Mouse (Mus musculus): Measurements from ENCODE around the gene A3galt2. TPM values are rescaled to one million over a fixed set of nuclear protein-coding genes. Genes with fewer than 3 reads are reported as not detected.

Gene A3galt2
- polyA plus RNA-seq, 1 experiment from 2014 or later: 0.02 TPM

- Histone ChIP-seq H3K27ac (ENCODE audit: low read length) (no peak overlapping the region), H3K9me3 (replicated peaks; ENCODE audit: control insufficient read depth, low read length) (no peaks in the 10 kb centered on the region), H3K4me1 (ENCODE audit: control insufficient read depth, low read depth, low read length) (peaks cover 27% of the 10 kb centered on the region), H3K4me2 (ENCODE audit: low read depth, low read length) (no peak overlapping the region), H3K36me3 (ENCODE audit: control insufficient read depth, insufficient read depth) (no peaks in the 10 kb centered on the region), H3K9ac (ENCODE audit: low read depth, low read length) (no peak overlapping the region), H3K27me3 (ENCODE audit: control insufficient read depth, insufficient read depth, low read depth, low read length) (peaks cover 4% of the 10 kb centered on the region; the same call in 1 of the 2 replicates), H3K4me3 (ENCODE audit: low read depth, low read length) (no peak overlapping the region)
- WGBS (ENCODE audit: insufficient replicate concordance): 78% methylated on average over 6 of the region's 6 CpGs
- no peak for ATAC-seq (ENCODE audit: low read depth)
Measured at GRCm38 (mm10) chr4:128712941-128713340, 42.2 kb upstream of the A3galt2 start.

GRCm38 (mm10) chr4:128715241-128716204, 39.6 kb upstream of the A3galt2 start:
- no peak for ATAC-seq (ENCODE audit: low read depth)
- WGBS (ENCODE audit: insufficient replicate concordance): 47% methylated on average over 14 of the region's 14 CpGs
- Histone ChIP-seq H3K36me3 (ENCODE audit: control insufficient read depth, insufficient read depth) (no peaks in the 10 kb centered on the region), H3K9me3 (replicated peaks; ENCODE audit: control insufficient read depth, low read length) (no peaks in the 10 kb centered on the region), H3K9ac (ENCODE audit: low read depth, low read length) (no peak overlapping the region), H3K4me2 (ENCODE audit: low read depth, low read length) (no peak overlapping the region), H3K27me3 (ENCODE audit: control insufficient read depth, insufficient read depth, low read depth, low read length) (peaks cover 2% of the 10 kb centered on the region; the same call in 1 of the 2 replicates), H3K4me3 (ENCODE audit: low read depth, low read length) (no peak overlapping the region), H3K27ac (ENCODE audit: low read length) (no peak overlapping the region), H3K4me1 (ENCODE audit: control insufficient read depth, low read depth, low read length) (peaks cover 25% of the 10 kb centered on the region)

GRCm38 (mm10) chr4:128716279-128716678, 38.9 kb upstream of the A3galt2 start:
- H3K9ac ChIP-seq (ENCODE audit: low read depth, low read length): no peak overlapping the region
- H3K4me3 ChIP-seq (ENCODE audit: low read depth, low read length): no peak overlapping the region
- no peak overlapping the region for H3K27ac ChIP-seq (ENCODE audit: low read length)
- no peaks in the 10 kb centered on the region for H3K9me3 ChIP-seq (replicated peaks; ENCODE audit: control insufficient read depth, low read length)
- 36% methylated on average over 4 of the region's 4 CpGs for WGBS (ENCODE audit: insufficient replicate concordance)
- no peaks in the 10 kb centered on the region for H3K36me3 ChIP-seq (ENCODE audit: control insufficient read depth, insufficient read depth)
- H3K4me2 ChIP-seq (ENCODE audit: low read depth, low read length): no peak overlapping the region
- peaks cover 28% of the 10 kb centered on the region for H3K4me1 ChIP-seq (ENCODE audit: control insufficient read depth, low read depth, low read length)
- ATAC-seq (ENCODE audit: low read depth): no peak
- H3K27me3 ChIP-seq (ENCODE audit: control insufficient read depth, insufficient read depth, low read depth, low read length): no peaks in the 10 kb centered on the region

- H3K4me3 ChIP-seq (ENCODE audit: low read depth, low read length): no peak overlapping the region
- no peaks in the 10 kb centered on the region for H3K9me3 ChIP-seq (replicated peaks; ENCODE audit: control insufficient read depth, low read length)
- H3K4me2 ChIP-seq (ENCODE audit: low read depth, low read length): no peak overlapping the region
- H3K36me3 ChIP-seq (ENCODE audit: control insufficient read depth, insufficient read depth): no peaks in the 10 kb centered on the region
- 63% methylated on average over 9 of the region's 9 CpGs for WGBS (ENCODE audit: insufficient replicate concordance)
- ATAC-seq (ENCODE audit: low read depth): no peak
- no peaks in the 10 kb centered on the region for H3K27me3 ChIP-seq (ENCODE audit: control insufficient read depth, insufficient read depth, low read depth, low read length)
- peaks cover 25% of the 10 kb centered on the region for H3K4me1 ChIP-seq (ENCODE audit: control insufficient read depth, low read depth, low read length)
- H3K9ac ChIP-seq (ENCODE audit: low read depth, low read length): no peak overlapping the region
- no peak overlapping the region for H3K27ac ChIP-seq (ENCODE audit: low read length)
Measured at GRCm38 (mm10) chr4:128716731-128717130, 38.4 kb upstream of the A3galt2 start.

GRCm38 (mm10) chr4:128720110-128720509, 35.1 kb upstream of the A3galt2 start:
- ATAC-seq (ENCODE audit: low read depth): peak; percentile 65

GRCm38 (mm10) chr4:128721061-128721648, 34.0 kb upstream of the A3galt2 start:
- H3K27me3 ChIP-seq (ENCODE audit: control insufficient read depth, insufficient read depth, low read depth, low read length): no peaks in the 10 kb centered on the region
- no peak overlapping the region for H3K27ac ChIP-seq (ENCODE audit: low read length)
- H3K4me2 ChIP-seq (ENCODE audit: low read depth, low read length): no peak overlapping the region
- peaks cover 12% of the 10 kb centered on the region for H3K4me1 ChIP-seq (ENCODE audit: control insufficient read depth, low read depth, low read length)
- no peak overlapping the region for H3K9ac ChIP-seq (ENCODE audit: low read depth, low read length)
- no peak for ATAC-seq (ENCODE audit: low read depth)
- H3K4me3 ChIP-seq (ENCODE audit: low read depth, low read length): no peak overlapping the region
- H3K9me3 ChIP-seq (replicated peaks; ENCODE audit: control insufficient read depth, low read length): no peaks in the 10 kb centered on the region
- no peaks in the 10 kb centered on the region for H3K36me3 ChIP-seq (ENCODE audit: control insufficient read depth, insufficient read depth)
- 74% methylated on average over 9 of the region's 9 CpGs for WGBS (ENCODE audit: insufficient replicate concordance)

More at GRCm38 (mm10) chr4:128720110-128720509, 35.1 kb upstream of the A3galt2 start:
- H3K9ac ChIP-seq (ENCODE audit: low read depth, low read length): no peak overlapping the region
- no peaks in the 10 kb centered on the region for H3K9me3 ChIP-seq (replicated peaks; ENCODE audit: control insufficient read depth, low read length)
- no peak overlapping the region for H3K27ac ChIP-seq (ENCODE audit: low read length)
- no peaks in the 10 kb centered on the region for H3K36me3 ChIP-seq (ENCODE audit: control insufficient read depth, insufficient read depth)
- H3K4me1 ChIP-seq (ENCODE audit: control insufficient read depth, low read depth, low read length): peaks cover 21% of the 10 kb centered on the region
- H3K4me2 ChIP-seq (ENCODE audit: low read depth, low read length): no peak overlapping the region
- no peaks in the 10 kb centered on the region for H3K27me3 ChIP-seq (ENCODE audit: control insufficient read depth, insufficient read depth, low read depth, low read length)
- no peak overlapping the region for H3K4me3 ChIP-seq (ENCODE audit: low read depth, low read length)
- whole genome bisulfite sequencing (ENCODE audit: insufficient replicate concordance): 7% methylated on average over 5 of the region's 5 CpGs

GRCm38 (mm10) chr4:128721761-128722160, 33.4 kb upstream of the A3galt2 start:
- 67% methylated on average over 4 of the region's 4 CpGs for WGBS (ENCODE audit: insufficient replicate concordance)
- H3K4me1 ChIP-seq (ENCODE audit: control insufficient read depth, low read depth, low read length): peaks cover 16% of the 10 kb centered on the region
- no peak overlapping the region for H3K4me2 ChIP-seq (ENCODE audit: low read depth, low read length)
- no peak overlapping the region for H3K9ac ChIP-seq (ENCODE audit: low read depth, low read length)
- H3K27ac ChIP-seq (ENCODE audit: low read length): no peak overlapping the region
- no peaks in the 10 kb centered on the region for H3K9me3 ChIP-seq (replicated peaks; ENCODE audit: control insufficient read depth, low read length)
- no peak for ATAC-seq (ENCODE audit: low read depth)
- H3K4me3 ChIP-seq (ENCODE audit: low read depth, low read length): no peak overlapping the region
- no peaks in the 10 kb centered on the region for H3K36me3 ChIP-seq (ENCODE audit: control insufficient read depth, insufficient read depth)
- no peaks in the 10 kb centered on the region for H3K27me3 ChIP-seq (ENCODE audit: control insufficient read depth, insufficient read depth, low read depth, low read length)

- ATAC-seq (ENCODE audit: low read depth): no peak
- H3K4me1 ChIP-seq (ENCODE audit: control insufficient read depth, low read depth, low read length): peaks cover 21% of the 10 kb centered on the region
- no peaks in the 10 kb centered on the region for H3K36me3 ChIP-seq (ENCODE audit: control insufficient read depth, insufficient read depth)
- 75% methylated on average over 8 of the region's 8 CpGs for WGBS (ENCODE audit: insufficient replicate concordance)
- no peaks in the 10 kb centered on the region for H3K9me3 ChIP-seq (replicated peaks; ENCODE audit: control insufficient read depth, low read length)
- no peak overlapping the region for H3K27ac ChIP-seq (ENCODE audit: low read length)
- no peak overlapping the region for H3K4me2 ChIP-seq (ENCODE audit: low read depth, low read length)
- no peak overlapping the region for H3K4me3 ChIP-seq (ENCODE audit: low read depth, low read length)
- no peaks in the 10 kb centered on the region for H3K27me3 ChIP-seq (ENCODE audit: control insufficient read depth, insufficient read depth, low read depth, low read length)
- H3K9ac ChIP-seq (ENCODE audit: low read depth, low read length): no peak overlapping the region
Measured at GRCm38 (mm10) chr4:128722932-128723331, 32.2 kb upstream of the A3galt2 start.

GRCm38 (mm10) chr4:128723431-128723830, 31.7 kb upstream of the A3galt2 start:
- no peak overlapping the region for H3K4me2 ChIP-seq (ENCODE audit: low read depth, low read length)
- H3K9ac ChIP-seq (ENCODE audit: low read depth, low read length): no peak overlapping the region
- no peak overlapping the region for H3K27ac ChIP-seq (ENCODE audit: low read length)
- no peak for ATAC-seq (ENCODE audit: low read depth)
- peaks cover 23% of the 10 kb centered on the region for H3K4me1 ChIP-seq (ENCODE audit: control insufficient read depth, low read depth, low read length)
- no peaks in the 10 kb centered on the region for H3K9me3 ChIP-seq (replicated peaks; ENCODE audit: control insufficient read depth, low read length)
- H3K4me3 ChIP-seq (ENCODE audit: low read depth, low read length): no peak overlapping the region
- WGBS (ENCODE audit: insufficient replicate concordance): 69% methylated on average over 13 of the region's 13 CpGs
- no peaks in the 10 kb centered on the region for H3K27me3 ChIP-seq (ENCODE audit: control insufficient read depth, insufficient read depth, low read depth, low read length)
- no peaks in the 10 kb centered on the region for H3K36me3 ChIP-seq (ENCODE audit: control insufficient read depth, insufficient read depth)
